In genomic region chr7:121033856-121034652, GRCm38 (mm10) we compare ENCODE assay signal across 8 mouse cellular contexts. TPM values are rescaled to one million over a fixed set of nuclear protein-coding genes. Genes with fewer than 3 reads are reported as not detected.
DNase-seq lines count a peak whose midpoint lies in the region; ATAC-seq lines count a peak whose summit lies in the region.

Gene Mettl9 (plus strand): TSS chr7:121034445.

- WGBS in intestine, embryonic 14.5 days = 4% methylated on average over 39 of the region's 43 CpGs

- H3K27me3 ChIP-seq in intestine, embryonic 14.5 days (replicated peaks; ENCODE audit: control insufficient read depth, insufficient read depth, low read length) = 0 out of 2 replicates have a peak, but pooled peaks cover 7% of the 10 kb centered on the region

- peak within 1 kb of the TSS; percentile 97 for H3K27ac ChIP-seq in intestine, embryonic 14.5 days (ENCODE audit: low read depth)

- H3K9me3 ChIP-seq in intestine, embryonic 14.5 days (ENCODE audit: control insufficient read depth, low read length) = no peaks in the 10 kb centered on the region

- no peaks in the 10 kb centered on the region for H3K36me3 ChIP-seq in intestine, embryonic 14.5 days (ENCODE audit: control insufficient read depth, insufficient read depth, low read length)

- H3K4me3 ChIP-seq in intestine, embryonic 14.5 days (ENCODE audit: low read depth, low read length) = peak within 1 kb of the TSS; percentile 96

- ATAC-seq in intestine, embryonic 14.5 days (replicated peaks; ENCODE audit: low FRiP score, low TSS enrichment, low read depth) = peak; percentile 99

- peaks cover 23% of the 10 kb centered on the region for H3K4me1 ChIP-seq in intestine, embryonic 14.5 days (replicated peaks; ENCODE audit: control insufficient read depth, insufficient read depth, low read length)

- intact Hi-C loops in left cerebral cortex, postnatal 14 days (cut with DNase I) = loop anchor here (5.0 to 10.0 kb wide), 2 partner anchors 52 to 199 kb away; partner anchors contain the start of genes Cdr2 and Mfsd13b

- peak within 1 kb of the TSS; percentile 78 for H3K4me2 ChIP-seq in intestine, embryonic 14.5 days (ENCODE audit: low read length)

- DNase-seq in adrenal gland, adult (ENCODE audit: inconsistent age in 2 of 2, low spot score in 1 of 2) = peak; percentile 95 to 99
- DNase-seq in embryo, embryonic 10.5 days (ENCODE audit: low spot score) = peak; percentile 97
- DNase-seq in gastrocnemius, postnatal 25 days = peak; percentile 96
- peak; percentile 100 for DNase-seq in intestine, embryonic 14.5 days (ENCODE audit: low spot score)
- peak; percentile 93 to 94 for DNase-seq in left cerebral cortex, postnatal 14 days (ENCODE audit: low spot score in 2 of 2)
- DNase-seq in mesoderm, embryonic 11.5 days (ENCODE audit: low read depth, low spot score) = peak; percentile 98
- peak; percentile 85 for DNase-seq in right cerebral cortex, postnatal 36 days (ENCODE audit: low spot score in 2 of 2)
- DNase-seq in yolk sac, embryonic 10.5 days (ENCODE audit: low spot score) = peak; percentile 98

- peak within 1 kb of the TSS; percentile 99 for H3K9ac ChIP-seq in intestine, embryonic 14.5 days (ENCODE audit: low read length)

RNA-seq across cellular contexts. Expression of gene Mettl9, which starts in this region (rescaled TPM):
- 10 to 100 TPM; 20.1 to 21.4 TPM for total RNA-seq in gastrocnemius, postnatal 25 days (2021)
- polyA plus RNA-seq in intestine, embryonic 14.5 days (2014; fragmentation: Nextera tagmentation; extraction: Ambion mirVana) = 162 TPM in 2 replicates
- total RNA-seq in left cerebral cortex, postnatal 14 days (2021) = 10 to 100 TPM; 74.0 to 75.4 TPM

Comparison
In these comparisons a context has a peak if more than half of its experiments do, and no peak if none do; other contexts are left out.
1. Peak in every context shown above with its lines: DNase-seq, ATAC-seq, H3K4me3 ChIP-seq and H3K27ac ChIP-seq.